Mouse (Mus musculus) activated CD4-positive, CD25-positive, alpha-beta regulatory T cell, adult 4 months (primary cell): Measurements from ENCODE around the gene Abcb11. TPM values are rescaled to one million over a fixed set of nuclear protein-coding genes. Genes with fewer than 3 reads are reported as not detected.
"Not testable (repeated sequence)": the region's sequence is repeated elsewhere in the genome, so short reads cannot be mapped to it uniquely, and the experiment has no call there.

Source experiments
- ATAC-seq: one replicate; pipeline ENCODE4 v1.8.0; 2017
- polyA plus RNA-seq, 2 experiments: library from polyadenylated mRNA; unstranded; fragments of 100-300 nt; shearing (Covaris generic); gene quantifications; one replicate each; pipeline ENCODE4 v1.2.1; 2017

The Abcb11 gene
- 1 to 10 TPM in 1 of 2 experiments, not detected in 1; 1.7 TPM for polyA plus RNA-seq

DNA sequence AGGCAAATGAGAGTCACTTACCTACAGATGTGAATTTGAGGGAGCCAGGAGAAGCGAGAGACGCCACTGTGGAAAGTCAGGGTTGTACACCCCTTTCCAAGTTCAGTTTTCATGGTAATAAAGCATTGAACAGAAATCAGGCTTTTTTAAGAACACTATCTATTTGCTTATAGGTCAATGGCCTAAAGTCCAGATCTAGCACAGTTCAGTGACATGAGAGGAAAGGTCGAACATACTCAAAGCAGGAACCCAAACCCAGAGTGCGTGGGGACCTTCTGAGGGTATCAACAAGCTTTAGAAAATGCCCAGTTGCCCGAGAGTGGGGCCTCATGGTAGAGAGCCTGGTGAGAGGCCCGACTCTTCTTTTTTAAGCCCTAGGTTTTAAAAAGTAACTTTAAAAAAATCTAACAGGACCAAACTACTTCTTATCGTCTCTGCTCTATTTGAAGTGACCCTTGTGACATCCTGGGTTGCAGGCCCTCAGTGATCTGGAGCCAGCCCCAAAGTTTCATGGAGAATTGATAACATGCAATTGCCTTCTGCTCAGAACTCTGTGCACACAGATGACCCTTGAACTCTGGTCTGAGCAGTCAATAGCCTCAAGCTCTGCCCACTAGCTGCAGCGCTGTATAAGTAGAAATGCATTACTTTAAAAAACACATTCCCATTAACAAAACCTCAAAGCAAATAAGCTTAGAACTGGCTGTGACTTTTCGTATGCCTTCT is at the start of gene Abcb11:
Abcb11 (minus strand) TSS at position 121 of the 726 bp plus-strand sequence.
- no peak for ATAC-seq

DNA sequence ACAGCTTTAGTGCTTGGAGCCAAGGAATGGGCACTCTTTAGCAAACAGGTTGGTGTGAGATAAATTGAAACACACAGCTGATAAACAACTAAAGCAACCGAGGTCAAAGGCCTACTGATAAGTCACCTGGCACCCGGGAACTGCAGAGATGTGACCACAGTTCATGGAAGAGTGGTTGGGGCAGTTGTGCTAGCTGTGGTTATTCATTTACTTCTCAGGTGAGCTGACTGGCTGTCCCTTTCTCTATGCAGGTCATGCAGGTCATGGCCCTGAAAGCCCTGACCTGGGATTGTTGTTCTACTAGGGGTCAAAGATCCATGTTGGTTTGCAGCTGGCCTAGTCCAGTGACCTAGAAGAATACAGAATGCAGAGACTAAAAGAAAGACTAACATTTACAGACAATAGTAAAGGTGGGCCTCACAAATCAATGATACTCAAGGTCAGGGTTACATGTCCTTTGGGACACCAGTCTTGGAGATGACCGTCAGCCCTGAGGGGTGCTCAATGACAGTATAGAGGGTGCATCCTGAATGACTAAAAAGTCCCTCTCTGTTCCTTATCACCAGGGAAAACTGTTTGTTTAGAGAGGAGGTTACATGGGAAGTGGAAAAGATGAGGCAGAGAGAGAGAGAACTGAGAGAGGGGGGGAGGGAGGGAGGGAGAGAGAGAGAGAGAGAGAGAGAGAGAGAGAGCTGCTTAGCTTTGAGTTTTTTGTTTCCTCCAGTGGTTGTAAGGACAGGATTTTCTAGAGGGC is 43.9 kb upstream of the Abcb11 start:
- no peak for ATAC-seq

DNA sequence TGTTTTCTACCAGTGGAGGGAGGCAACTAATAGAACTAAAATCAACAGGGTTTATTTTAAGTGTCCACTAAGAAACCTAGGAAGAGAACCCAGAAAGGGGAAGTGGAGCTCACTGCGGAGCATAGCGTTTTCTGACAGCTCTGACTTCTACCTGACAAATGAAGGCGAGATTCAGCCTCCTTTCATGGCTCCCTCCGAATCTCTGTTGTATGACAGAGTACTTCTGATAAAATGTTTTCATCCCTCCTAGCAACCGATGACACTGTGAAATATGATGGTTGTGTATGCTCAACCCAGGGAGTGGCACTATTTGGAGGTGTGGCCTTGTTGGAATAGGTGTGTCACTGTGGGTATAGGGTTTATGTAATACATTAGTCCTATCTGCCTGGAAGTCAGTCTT is 40.4 kb upstream of the Abcb11 start:
- no peak for ATAC-seq

DNA sequence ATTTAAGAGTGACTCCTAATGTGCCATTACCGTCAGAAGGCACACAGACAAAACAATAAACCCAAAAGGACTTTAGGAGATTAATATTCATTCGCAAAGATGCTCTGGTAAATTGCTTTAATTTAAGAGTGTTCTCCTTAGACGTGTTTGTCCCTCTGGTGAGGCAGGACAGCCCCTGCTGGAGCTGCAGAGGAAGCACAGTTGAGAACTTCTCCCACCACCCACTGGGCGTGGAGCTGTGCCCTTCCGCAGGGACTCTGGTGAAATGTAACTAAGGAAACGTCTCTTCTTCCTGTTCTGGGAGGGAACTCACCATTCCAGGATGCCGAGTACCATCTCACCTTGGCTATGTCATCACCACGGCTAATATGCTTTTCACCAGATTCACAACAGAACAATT is 39.3 kb upstream of the Abcb11 start:
- ATAC-seq: no peak

DNA sequence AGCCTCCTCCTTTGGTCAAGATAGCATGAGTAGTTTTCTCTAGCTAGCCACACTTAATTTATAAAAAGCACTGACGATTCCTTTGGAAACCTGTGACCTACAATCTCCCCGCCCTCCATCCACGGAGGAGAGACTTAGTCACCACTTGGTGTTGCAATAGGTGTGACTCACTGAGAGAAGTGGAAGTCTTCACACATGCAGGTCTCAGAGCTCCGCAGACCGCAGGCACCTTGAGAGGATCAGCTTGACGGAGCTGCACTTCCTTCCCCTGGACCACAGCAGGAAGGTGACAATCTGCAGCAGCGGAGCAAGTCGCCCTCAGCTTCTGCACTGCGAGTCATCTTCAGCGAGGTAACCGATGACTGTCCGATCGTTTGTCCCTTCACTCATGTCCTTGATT is 37.9 kb upstream of the Abcb11 start, which contains the start of gene Dhrs9:
Dhrs9 (plus strand) TSS at position 165 of the 400 bp plus-strand sequence.
- peak; percentile 82 for ATAC-seq

DNA sequence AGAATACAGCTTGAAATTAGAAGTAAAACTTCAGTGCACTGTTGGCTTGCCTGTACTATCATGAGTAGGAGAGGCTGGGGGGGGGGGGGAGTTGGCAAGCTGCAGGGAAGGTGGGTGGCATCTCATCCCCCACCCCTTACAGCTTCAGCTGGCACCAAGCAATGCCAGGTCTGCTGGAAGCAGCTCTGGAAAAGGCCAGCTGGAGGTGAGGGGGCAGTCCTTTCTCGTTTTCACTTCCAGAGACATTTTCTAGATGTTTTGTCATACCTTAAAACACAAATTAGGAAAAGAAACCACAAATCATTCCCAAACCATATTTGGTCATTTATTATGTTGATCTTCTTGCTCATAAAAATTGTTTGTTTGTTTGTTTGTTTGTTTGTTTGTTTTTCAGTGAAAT is 37.4 kb upstream of the Abcb11 start:
- ATAC-seq: no peak

DNA sequence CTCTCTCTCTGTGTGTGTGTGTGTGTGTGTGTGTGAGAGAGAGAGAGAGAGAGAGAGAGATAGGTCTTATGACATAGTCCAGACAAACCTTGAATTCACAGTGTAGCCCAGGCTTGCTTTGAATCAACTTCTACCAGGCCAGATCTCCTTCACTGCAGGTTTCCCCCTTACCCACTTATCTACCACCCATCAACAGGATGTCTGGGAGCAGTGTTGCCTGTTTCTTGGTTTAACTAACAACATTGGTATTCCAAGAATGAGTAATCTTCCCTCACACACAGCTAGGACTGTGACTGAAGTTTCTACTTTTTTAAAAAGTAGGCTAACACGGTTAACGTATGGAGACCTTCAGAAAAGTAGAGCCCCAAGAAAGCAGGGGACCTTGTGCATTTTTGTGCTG is 34.4 kb upstream of the Abcb11 start:
- ATAC-seq: no peak

DNA sequence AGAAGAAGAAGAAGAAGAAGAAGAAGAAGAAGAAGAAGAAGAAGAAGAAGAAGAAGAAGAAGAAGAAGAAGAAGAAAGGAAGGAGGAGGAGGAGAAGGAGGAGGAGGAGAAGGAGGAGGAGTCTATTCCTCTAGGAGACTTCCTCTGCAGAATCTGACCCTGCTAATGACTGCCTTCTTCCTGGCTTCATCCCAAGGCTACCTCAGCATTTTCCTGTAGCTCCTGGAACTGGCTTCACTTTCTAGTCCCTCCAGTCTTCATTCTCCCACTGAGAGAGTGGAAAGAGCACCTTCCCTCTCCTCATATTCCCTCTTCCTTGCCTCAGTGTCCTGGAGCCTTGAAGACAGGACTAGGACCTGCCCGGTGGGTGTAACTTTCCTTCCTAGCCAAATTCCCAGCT is 22.9 kb upstream of the Abcb11 start:
- ATAC-seq: no peak

DNA sequence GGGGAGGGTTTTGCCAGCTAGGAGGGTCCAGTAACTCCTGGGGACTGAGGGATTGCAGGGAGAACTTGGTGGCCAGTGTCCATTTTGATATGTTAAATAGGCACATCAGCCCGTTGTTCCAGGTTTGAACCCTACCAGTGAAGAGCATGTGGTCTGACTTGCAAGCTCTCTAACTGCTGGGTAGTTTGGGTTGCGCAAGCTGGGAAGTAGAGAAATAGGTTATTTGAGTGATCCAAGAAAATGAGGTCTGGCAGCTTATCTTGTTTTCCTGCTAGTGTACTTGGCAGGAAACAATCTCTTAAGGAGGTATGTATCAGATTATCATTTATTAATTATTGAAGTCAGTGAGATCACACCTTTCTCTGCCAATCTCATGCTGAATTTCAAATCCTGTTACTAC is 22.4 kb upstream of the Abcb11 start:
- ATAC-seq: no peak

DNA sequence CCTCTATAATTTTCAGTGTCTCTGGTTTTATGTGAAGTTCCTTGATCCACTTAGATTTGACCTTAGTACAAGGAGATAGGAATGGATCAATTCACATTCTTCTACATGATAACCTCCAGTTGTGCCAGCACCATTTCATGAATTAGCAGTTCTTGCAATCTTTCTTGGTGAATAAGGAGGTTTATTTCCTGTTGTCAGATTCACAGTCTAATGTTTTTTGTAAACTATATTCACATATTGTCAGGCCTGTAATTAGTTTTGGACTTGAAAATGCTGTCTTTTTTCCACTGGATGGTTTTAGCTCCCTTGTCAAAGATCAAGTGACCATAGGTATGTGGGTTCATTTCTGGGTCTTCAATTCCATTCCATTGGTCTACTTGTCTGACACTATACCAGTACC is 13.0 kb upstream of the Abcb11 start:
- ATAC-seq: peak; percentile 100

DNA sequence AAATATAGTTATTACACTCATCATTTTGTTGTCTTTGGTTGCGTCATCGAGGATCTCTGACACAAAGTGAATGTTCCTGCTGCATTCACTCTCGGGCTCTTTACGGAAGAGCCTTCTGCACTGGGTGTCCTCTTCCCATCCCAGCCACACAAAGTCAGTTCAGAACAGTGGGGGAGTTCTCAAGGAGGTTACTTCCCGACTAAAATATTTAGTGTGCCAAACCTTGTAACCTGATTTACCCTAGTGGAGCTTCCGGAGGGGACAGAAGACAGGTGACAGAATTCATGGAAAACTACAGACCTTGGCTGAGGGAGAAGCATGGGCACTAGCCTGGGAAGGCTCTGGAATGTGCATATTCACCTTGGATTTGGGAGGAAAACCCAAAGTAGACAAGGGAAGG is 910 bp downstream of the Abcb11 start:
- no peak for ATAC-seq

DNA sequence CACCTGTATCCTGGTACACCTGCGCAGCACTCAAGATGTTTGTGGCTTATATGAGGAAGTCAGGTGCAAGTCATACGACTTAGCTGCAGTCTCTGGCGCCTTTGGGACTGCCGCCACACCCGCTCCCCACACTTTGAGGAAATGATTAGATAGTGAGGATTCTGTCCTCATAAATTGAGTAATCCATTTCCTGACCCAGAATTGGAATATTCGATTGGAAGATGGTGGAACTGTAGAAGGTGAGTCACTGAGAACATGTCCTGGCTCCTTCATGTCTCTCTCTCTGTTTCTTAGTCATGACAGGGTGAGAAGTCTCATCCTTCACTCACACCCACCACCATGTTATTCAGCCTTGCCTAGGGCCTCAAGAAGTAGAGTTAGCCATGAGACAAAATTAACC is 10.9 kb downstream of the Abcb11 start:
- not testable (repeated sequence) for ATAC-seq

DNA sequence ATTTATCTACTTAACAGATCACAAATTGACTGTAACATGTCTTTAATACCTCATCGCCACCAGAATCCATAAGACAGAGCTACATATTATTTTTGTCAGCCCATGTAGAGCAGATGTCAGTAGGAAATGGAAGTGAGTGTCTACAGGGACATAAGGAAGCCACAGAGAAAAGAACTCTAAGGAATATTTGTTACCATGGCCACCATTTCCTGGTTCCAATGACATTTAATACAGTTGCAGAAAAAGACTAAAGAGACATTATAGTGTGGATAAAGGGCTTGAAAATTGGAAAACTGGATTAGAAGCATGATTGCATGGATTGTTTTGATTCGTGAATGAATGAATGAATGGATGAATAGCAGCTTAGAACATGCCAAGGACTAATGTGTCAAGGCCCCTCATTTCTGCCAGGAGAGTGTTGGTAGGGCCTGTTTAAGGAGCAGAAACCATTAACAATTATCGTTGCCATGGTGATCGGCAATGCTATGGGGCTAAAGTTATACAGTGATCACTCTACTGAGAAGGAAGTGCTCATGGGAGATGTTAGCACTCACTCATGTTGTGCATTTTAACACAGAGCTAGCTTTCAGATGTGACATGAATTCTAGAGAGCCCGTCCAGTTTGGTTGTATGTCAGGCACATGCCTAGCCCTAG is 13.8 kb downstream of the Abcb11 start:
- no peak for ATAC-seq

DNA sequence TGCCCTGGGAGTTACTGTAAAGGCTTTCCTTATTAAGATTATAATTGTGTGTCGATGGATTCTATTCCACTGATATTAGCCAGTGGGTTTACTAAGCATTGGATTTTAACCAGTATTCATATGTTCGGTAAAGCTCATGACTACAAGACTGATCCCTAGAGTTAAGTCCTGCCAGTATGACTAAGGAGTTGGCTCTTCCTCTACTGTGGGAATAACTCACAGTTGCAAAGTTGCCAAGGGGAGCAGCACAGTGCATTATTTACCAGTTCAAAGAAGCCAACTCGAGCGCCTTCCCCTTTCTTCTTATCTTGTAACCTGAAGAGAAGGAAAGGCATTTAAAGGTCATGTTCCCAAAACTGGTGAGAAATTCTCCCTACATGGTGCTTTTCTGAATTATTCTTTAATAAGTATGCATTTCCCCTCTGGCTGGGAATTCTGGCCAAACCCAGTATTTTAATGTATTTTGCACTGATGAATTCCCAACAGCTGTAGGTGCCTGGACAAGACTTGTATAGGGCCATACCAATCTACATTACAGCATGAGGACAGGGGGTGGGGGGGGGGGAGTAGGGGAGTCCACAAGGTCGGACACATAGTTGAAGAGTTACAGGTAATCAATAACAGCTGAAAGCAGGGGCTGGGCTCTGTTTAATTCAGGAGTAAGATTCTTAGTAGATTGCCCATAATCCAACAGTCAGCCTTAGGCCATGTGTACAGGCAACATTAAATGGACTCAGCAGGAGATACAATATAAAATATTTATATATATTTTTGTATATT is 17.3 kb downstream of the Abcb11 start:
- no peak for ATAC-seq

DNA sequence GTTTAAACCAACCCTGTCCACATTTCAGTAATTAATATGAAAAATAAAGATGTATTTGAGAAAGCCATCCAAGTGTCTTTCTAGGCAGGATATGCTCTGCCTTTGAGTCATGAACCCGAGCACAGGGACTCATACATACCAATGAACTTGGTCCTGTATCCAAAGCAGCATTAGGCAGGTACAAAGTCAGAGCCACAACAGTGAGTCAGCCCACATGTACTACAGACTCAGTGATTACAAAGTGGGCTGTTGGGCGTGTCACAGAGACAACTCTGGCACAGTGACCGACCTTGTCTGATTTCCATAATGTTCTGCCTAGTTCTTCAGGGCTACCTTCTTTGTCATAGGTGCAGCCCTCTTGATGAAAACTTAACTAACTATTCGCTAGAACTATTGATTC is 19.4 kb downstream of the Abcb11 start:
- no peak for ATAC-seq

DNA sequence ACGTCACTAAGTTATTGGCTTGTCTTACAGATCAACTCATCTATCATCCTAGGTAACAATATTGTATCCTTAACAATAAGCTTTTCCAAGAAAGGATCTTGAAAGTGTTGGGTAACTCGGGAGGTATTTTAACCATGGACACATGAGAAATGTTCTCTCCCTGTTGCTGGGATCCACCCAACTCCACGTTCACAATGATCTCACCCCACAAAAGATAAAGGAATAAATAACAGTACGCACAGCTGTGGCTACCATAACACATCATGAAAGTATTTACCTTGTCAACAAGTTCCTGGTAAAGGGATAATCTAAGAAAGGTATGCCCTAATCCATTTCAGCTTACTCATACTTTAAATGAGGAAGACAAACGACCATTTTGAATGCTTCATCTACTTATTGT is 21.0 kb downstream of the Abcb11 start:
- no peak for ATAC-seq

DNA sequence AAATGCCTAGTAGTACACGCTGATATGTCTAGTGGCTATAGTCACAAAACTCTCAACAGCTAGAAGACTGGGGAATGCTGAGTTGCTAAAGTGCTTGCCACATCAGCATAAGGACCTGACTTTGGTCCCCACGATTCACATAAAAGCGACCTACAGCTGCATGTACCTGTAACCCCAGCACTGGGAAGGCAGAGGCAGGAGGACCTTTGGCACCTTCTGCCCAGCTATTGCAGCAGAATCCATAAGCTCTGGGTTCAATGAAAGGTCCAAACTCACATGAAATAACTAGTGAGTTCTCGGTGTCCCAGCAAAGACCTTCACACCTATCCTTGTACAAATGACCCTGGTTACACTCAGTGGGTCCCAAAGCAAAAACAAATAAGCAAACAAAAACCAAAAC is 31.1 kb downstream of the Abcb11 start:
- ATAC-seq: no peak

DNA sequence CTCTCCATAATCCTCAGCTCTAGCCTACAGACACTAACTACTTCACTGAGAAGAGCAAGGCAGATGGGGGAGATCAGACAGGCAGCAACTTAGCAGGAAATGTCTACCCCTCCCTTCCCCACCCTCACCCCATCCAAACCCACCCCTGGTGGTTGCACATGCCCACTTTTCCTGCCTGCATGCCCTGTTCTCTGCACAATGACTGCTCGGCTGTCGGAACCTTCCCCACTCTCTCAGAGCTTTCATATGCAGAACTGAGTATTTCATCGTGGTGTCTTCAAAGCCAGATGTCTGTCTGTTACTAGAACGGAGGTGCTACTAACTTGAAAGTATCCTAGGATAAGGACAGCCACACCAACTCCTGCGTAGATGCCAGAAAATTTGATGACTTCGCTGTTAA is 34.3 kb downstream of the Abcb11 start:
- no peak for ATAC-seq

DNA sequence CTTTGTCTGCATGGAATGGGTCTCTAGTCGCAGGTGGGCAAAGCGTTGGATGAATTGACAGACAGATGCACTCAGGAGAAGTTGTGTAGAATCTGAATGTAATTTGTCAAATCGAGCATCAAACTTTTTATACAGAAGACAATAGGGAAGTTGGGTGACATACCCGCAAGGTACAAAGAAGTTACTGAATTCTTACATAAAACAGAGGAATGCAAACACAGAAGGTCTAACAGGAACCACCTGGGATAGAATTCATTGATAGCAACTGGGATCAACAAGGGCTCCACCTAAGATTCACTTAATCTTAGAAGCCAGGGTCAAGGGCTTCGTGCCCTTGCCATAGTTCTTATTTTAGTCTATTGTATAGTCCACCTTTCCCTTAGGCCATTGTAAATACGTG is 41.8 kb downstream of the Abcb11 start:
- not testable (repeated sequence) for ATAC-seq

DNA sequence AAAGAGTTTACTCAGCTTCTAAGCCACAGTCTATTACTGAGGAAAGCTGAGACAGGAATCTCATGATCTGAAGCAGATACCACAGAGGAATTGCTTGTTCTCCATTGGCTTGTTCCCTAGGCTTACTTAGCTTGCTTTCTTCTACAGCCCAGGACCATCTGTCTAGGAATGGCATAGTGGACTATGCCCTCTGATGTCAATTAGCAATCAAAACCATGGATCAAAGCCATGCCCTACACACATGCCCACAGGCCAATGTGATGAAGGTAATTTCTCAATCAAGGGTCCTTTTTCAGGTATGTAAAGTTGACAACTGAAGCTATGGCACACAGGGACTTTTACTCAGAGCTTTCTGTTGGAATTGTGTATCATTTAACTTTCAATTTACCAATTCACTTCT is 47.9 kb downstream of the Abcb11 start:
- ATAC-seq: no peak

DNA sequence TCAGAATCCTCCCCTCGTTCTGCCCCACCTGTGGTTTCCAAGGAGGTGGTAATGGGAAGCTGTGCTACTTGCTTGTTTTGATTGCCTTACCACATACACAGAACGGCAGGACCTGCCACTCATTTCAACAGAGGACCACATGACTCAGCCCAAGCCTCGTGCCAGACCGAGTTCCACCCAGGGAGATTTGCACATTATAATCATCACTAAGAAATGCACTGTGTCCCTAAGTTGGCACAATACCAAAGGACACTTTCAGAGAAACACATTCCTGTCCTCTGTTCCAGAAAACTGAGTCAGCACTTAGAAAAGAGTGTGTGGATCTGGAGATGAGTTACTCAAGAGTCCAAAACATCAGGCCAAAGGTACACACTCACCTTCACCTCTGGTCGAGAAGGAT is 53.4 kb downstream of the Abcb11 start:
- ATAC-seq: no peak

DNA sequence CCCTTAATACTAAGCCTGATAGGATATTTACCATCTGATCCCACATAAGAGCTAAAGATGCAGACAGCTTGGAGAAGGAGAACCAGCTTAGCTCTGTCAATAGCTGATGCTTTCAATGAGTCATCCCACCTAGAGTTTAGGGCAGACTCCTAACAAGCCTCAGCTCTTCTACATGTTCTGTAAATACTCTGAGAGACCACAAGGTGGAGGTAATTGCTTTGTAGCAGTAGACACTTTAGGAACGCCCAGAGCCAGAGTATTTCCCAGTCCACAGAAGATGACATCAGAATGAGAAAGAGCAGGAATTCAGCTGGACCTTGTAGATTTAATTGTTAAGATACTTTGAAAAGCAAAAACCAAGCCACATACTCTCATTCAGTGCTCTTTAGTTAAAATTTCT is 66.5 kb downstream of the Abcb11 start:
- ATAC-seq: no peak

DNA sequence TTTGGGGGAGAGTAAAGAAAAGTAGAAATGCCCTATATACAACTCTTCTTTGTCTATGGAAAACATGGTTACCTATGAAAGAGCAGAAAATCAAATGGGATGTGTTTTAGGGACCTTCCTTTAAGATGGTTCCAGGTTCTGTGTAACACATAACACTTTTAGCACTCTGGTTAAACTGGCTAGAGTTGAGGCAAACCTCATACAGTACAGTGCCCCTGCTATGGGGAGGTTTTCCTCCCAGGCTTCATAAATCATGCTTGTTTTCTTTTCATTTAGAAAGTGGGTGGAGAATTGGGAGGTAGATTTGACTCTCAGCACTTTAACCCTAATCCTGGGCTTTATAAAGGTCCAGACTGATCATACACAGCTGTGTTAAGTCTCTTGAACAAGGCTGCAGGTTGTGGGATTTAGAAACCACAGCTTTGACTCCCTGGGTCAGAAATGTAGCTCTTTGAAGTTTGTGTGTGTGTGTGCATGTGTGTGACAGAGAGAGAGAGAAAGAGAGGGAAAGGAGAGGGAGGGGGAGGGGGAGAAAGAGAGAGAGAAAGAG is 78.3 kb downstream of the Abcb11 start:
- ATAC-seq: no peak
